Mouse (Mus musculus): ENCODE results near the gene Tas2r126. TPM values are rescaled to one million over a fixed set of nuclear protein-coding genes. Genes with fewer than 3 reads are reported as not detected.
"Not testable (repeated sequence)": the region's sequence is repeated elsewhere in the genome, so short reads cannot be mapped to it uniquely, and the experiment has no call there.

Gene Tas2r126
- polyA plus RNA-seq, 1 experiment from 2014 or later, result not detected

DNA sequence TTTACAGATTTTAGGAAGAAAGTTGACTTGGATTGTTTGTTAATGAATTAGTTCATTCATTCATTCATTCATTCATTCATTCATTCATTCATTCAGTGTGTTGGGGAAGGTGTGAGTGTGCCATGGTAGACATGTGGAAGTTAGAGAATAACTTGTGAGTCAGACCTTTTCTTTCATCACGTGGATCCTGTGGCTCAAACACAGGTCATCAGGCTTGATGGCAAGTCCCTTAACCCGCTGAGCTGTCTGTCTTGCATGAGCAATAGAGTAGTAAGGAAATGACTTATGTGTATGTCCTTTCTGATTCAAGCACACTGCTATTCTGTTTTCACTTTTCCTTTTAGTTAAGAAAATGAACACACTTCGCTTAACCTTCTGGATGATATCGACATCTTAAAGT lies 36.2 kb downstream of the Tas2r126 start:
- no peak for ATAC-seq (ENCODE audit: low FRiP score)
- Histone ChIP-seq H3K4me2 (replicated peaks) (no peak overlapping the region), H3K36me3 (replicated peaks; ENCODE audit: control insufficient read depth, insufficient read depth) (no peaks in the 10 kb centered on the region), H3K27me3 (ENCODE audit: control insufficient read depth, insufficient read depth, low read length) (no peaks in the 10 kb centered on the region), H3K27ac (no peak overlapping the region), H3K4me1 (replicated peaks; ENCODE audit: control insufficient read depth, insufficient read depth, low read length) (no peaks in the 10 kb centered on the region), H3K4me3 (replicated peaks; ENCODE audit: low read length) (no peak overlapping the region), H3K9me3 (ENCODE audit: control insufficient read depth, low read length) (no peaks in the 10 kb centered on the region), H3K9ac (no peak overlapping the region)
- 93% methylated on average over 4 of the region's 4 CpGs for WGBS
- DNase-seq (ENCODE audit: low spot score), result no peak

DNA sequence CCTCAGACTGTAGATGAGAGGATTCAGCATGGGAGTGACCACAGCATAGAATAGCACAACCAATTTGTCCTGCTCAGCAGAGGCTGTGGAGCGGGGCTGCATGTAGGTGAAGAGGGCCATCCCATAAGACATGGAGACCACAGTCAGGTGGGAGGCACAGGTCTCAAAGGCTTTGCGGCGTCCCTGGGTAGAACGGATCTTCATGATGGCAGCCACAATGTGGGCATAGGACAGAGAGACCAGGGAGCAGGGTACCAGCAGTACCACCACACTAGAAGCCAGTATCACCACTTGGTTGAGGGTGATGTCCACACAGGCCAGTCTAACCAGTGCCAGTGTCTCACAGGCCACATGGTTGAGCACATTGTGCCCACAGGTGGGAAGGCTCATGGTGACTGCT lies 37.0 kb downstream of the Tas2r126 start:
- H3K4me2 ChIP-seq (replicated peaks); H3K27ac ChIP-seq; DNase-seq (ENCODE audit: low spot score); H3K4me3 ChIP-seq (replicated peaks; ENCODE audit: low read length); H3K9ac ChIP-seq; H3K4me1 ChIP-seq (replicated peaks; ENCODE audit: control insufficient read depth, insufficient read depth, low read length); ATAC-seq (ENCODE audit: low FRiP score); H3K27me3 ChIP-seq (ENCODE audit: control insufficient read depth, insufficient read depth, low read length); H3K9me3 ChIP-seq (ENCODE audit: control insufficient read depth, low read length); H3K36me3 ChIP-seq (replicated peaks; ENCODE audit: control insufficient read depth, insufficient read depth): not testable (repeated sequence)
- 97% methylated on average over 4 of the region's 4 CpGs for WGBS

DNA sequence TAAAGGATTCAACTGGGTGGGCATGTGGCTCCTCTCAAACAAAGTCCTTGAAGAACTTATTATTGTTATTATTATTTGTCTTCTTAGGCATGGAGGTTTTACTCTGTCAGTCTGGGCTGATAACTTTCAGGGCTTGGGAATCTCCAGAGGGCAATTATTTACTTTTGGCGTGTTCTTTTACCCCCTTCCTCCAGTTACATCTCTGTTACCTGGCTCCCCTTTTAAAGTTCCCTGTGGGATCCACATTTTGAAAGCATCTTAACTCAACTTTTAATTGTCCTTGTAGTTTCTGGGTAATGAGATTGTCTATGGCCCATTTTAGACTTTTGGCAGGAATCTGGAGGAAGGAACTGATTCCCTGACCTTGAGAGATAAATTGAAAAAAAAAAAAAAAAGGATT lies 41.9 kb downstream of the Tas2r126 start, which contains the start of gene Olfr457:
Olfr457 (minus strand) TSS at position 101 of the 400 bp plus-strand sequence.
- no peak within 1 kb of the TSS for H3K27ac ChIP-seq
- H3K9me3 ChIP-seq (ENCODE audit: control insufficient read depth, low read length), result no peaks in the 10 kb centered on the region
- H3K36me3 ChIP-seq (replicated peaks; ENCODE audit: control insufficient read depth, insufficient read depth), result no peaks in the 10 kb centered on the region
- no peak within 1 kb of the TSS for H3K4me3 ChIP-seq (replicated peaks; ENCODE audit: low read length)
- no peak within 1 kb of the TSS for H3K4me2 ChIP-seq (replicated peaks)
- H3K27me3 ChIP-seq (ENCODE audit: control insufficient read depth, insufficient read depth, low read length), result no peaks in the 10 kb centered on the region
- no peaks in the 10 kb centered on the region for H3K4me1 ChIP-seq (replicated peaks; ENCODE audit: control insufficient read depth, insufficient read depth, low read length)
- WGBS, result 84% methylated on average over 1 of the region's 1 CpGs
- DNase-seq (ENCODE audit: low spot score) (no peak), ATAC-seq (ENCODE audit: low FRiP score) (no peak)
- H3K9ac ChIP-seq, result no peak within 1 kb of the TSS

DNA sequence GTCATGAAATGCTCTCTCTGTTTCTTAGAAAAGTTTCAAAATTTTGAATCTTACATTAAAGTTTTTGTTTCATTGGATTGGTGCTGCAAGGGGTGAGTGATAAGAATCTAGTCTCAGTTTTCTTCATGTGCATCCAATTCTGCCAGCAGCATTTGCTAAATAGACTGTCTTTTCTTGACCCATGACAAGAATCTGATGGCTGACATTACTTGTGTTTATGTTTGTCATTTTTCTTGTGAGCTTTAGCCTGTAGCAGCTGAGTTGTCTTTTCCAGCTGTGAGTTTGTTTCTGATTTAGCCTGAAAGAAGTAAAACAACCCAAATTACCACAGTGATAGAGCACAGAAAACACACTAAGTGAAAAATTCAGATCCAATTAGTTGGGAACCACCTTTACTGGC lies 50.3 kb downstream of the Tas2r126 start:
- DNase-seq (ENCODE audit: low spot score) (no peak), ATAC-seq (ENCODE audit: low FRiP score) (no peak)
- no peaks in the 10 kb centered on the region for H3K4me1 ChIP-seq (replicated peaks; ENCODE audit: control insufficient read depth, insufficient read depth, low read length)
- H3K4me2 ChIP-seq (replicated peaks), result no peak overlapping the region
- H3K27ac ChIP-seq, result no peak overlapping the region
- H3K4me3 ChIP-seq (replicated peaks; ENCODE audit: low read length), result no peak overlapping the region
- no peaks in the 10 kb centered on the region for H3K9me3 ChIP-seq (ENCODE audit: control insufficient read depth, low read length)
- no peaks in the 10 kb centered on the region for H3K27me3 ChIP-seq (ENCODE audit: control insufficient read depth, insufficient read depth, low read length)
- no peaks in the 10 kb centered on the region for H3K36me3 ChIP-seq (replicated peaks; ENCODE audit: control insufficient read depth, insufficient read depth)
- H3K9ac ChIP-seq, result no peak overlapping the region

Other genes with a start within 250 kb of the Tas2r126 start
- not detected in 2 replicates for gene Tas2r144, start 219.2 kb upstream of the Tas2r126 start, polyA plus RNA-seq (2014; fragmentation: Nextera tagmentation; extraction: Ambion mirVana)
- 11.6 and 12.1 TPM in 2 replicates for gene Gstk1, start 188.6 kb upstream of the Tas2r126 start, polyA plus RNA-seq (2014; fragmentation: Nextera tagmentation; extraction: Ambion mirVana)
- gene Tmem139, start 172.6 kb upstream of the Tas2r126 start, polyA plus RNA-seq (2014; fragmentation: Nextera tagmentation; extraction: Ambion mirVana), result not detected in 2 replicates
- gene Casp2, start 169.6 kb upstream of the Tas2r126 start, polyA plus RNA-seq (2014; fragmentation: Nextera tagmentation; extraction: Ambion mirVana), result 32.7 and 36.4 TPM in 2 replicates
- 0.94 and 1.9 TPM in 2 replicates for gene Clcn1, start 147.8 kb upstream of the Tas2r126 start, polyA plus RNA-seq (2014; fragmentation: Nextera tagmentation; extraction: Ambion mirVana)
- 7.2 and 7.9 TPM in 2 replicates for gene Fam131b, start 109.9 kb upstream of the Tas2r126 start, polyA plus RNA-seq (2014; fragmentation: Nextera tagmentation; extraction: Ambion mirVana)
- gene Zyx, start 84.9 kb upstream of the Tas2r126 start, polyA plus RNA-seq (2014; fragmentation: Nextera tagmentation; extraction: Ambion mirVana), result 56.6 and 60.3 TPM in 2 replicates
- gene Epha1, start 61.3 kb upstream of the Tas2r126 start, polyA plus RNA-seq (2014; fragmentation: Nextera tagmentation; extraction: Ambion mirVana), result 0.16 and 0.24 TPM in 2 replicates
- not detected in 2 replicates for gene Tas2r143, start 34.3 kb upstream of the Tas2r126 start, polyA plus RNA-seq (2014; fragmentation: Nextera tagmentation; extraction: Ambion mirVana)
- not detected in 2 replicates for gene Tas2r135, start 29.1 kb upstream of the Tas2r126 start, polyA plus RNA-seq (2014; fragmentation: Nextera tagmentation; extraction: Ambion mirVana)
- gene Olfr458, start 30.7 kb downstream of the Tas2r126 start, polyA plus RNA-seq (2014; fragmentation: Nextera tagmentation; extraction: Ambion mirVana), result not detected in 2 replicates
- not detected in 2 replicates for gene Olfr457, start 41.8 kb downstream of the Tas2r126 start, polyA plus RNA-seq (2014; fragmentation: Nextera tagmentation; extraction: Ambion mirVana)
- gene Olfr456, start 52.7 kb downstream of the Tas2r126 start, polyA plus RNA-seq (2014; fragmentation: Nextera tagmentation; extraction: Ambion mirVana), result not detected in 2 replicates
- 0.08 TPM in 1 of 2 replicates, not detected in the other for gene Olfr455, start 113.1 kb downstream of the Tas2r126 start, polyA plus RNA-seq (2014; fragmentation: Nextera tagmentation; extraction: Ambion mirVana)
- gene Tcaf3, start 163.2 kb downstream of the Tas2r126 start, polyA plus RNA-seq (2014; fragmentation: Nextera tagmentation; extraction: Ambion mirVana), result 0.05 TPM in 1 of 2 replicates, not detected in the other
- gene Tcaf2, start 210.7 kb downstream of the Tas2r126 start, polyA plus RNA-seq (2014; fragmentation: Nextera tagmentation; extraction: Ambion mirVana), result 0.86 and 1.5 TPM in 2 replicates

All from hindbrain, embryonic 14.5 days (tissue).